Mouse (Mus musculus): Measurements from ENCODE around the gene Rbm18. TPM values are rescaled to one million over a fixed set of nuclear protein-coding genes. Genes with fewer than 3 reads are reported as not detected.
"Not testable (repeated sequence)": the region's sequence is repeated elsewhere in the genome, so short reads cannot be mapped to it uniquely, and the experiment has no call there.

Gene Rbm18
- total and polyA plus RNA-seq, 2 experiments from 2014 or later, result 53.4 to 60.5 TPM

DNA sequence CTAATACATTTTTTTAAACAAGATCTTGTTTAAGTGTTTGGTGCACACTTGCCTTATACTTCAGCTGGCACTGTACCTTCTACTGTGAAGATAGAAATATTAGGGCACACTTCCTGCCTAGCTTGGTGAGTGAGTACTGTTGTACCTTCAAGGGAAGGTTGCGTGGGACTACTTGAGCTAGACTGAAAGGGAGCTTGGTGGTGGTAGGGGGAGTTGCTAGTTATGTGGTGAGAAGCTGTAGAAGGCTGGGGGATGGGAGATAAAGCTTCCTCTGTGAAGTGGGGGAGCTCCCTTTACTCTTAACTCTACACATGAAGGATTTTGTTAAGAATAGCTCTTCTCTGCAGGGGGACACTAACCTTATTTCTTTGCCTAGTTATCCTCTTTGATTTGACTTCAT is 20.9 kb upstream of the Rbm18 start:
- WGBS, result 95% methylated on average over 1 of the region's 1 CpGs
- ATAC-seq (ENCODE audit: insufficient read depth, low read depth), result no peak
- H3K36me3 ChIP-seq (replicated peaks; ENCODE audit: control insufficient read depth, insufficient read depth, low read length), result peaks cover 48% of the 10 kb centered on the region

DNA sequence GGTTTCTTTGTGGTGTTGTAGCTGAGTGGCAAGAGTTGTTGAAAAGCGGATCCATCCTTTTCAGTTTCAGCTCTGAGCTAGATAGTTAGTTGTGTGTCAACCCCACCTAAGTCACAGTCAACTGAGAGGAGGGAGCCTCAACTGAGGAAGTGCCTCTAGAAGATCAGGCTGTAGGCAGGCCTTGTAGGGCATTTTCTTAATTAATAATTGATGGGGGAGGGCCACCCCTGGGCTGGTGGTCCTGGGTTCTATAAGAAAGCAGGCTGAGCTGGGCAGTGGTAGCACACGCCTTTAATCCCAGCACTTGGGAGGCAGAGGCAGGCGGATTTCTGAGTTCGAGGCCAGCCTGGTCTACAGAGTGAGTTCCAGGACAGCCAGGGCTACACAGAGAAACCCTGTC is 15.8 kb upstream of the Rbm18 start:
- not testable (repeated sequence) for H3K9me3 ChIP-seq (replicated peaks; ENCODE audit: control insufficient read depth, low read length); H3K27me3 ChIP-seq (ENCODE audit: control insufficient read depth, insufficient read depth, low read length); ATAC-seq (ENCODE audit: insufficient read depth, low read depth); H3K9ac ChIP-seq (replicated peaks; ENCODE audit: low read depth, low read length); H3K4me1 ChIP-seq (ENCODE audit: control insufficient read depth, insufficient read depth); H3K4me3 ChIP-seq (ENCODE audit: low read depth, low read length); H3K27ac ChIP-seq (ENCODE audit: low read depth); DNase-seq (ENCODE audit: low spot score); H3K4me2 ChIP-seq (ENCODE audit: low read depth, low read length)
- peaks cover 26% of the 10 kb centered on the region for H3K36me3 ChIP-seq (replicated peaks; ENCODE audit: control insufficient read depth, insufficient read depth, low read length)
- 95% methylated on average over 4 of the region's 4 CpGs for WGBS

More for the DNA sequence above, 20.9 kb upstream of the Rbm18 start:
- DNase-seq (ENCODE audit: low spot score), result no peak
- Histone ChIP-seq H3K4me1 (ENCODE audit: control insufficient read depth, insufficient read depth) (no peaks in the 10 kb centered on the region), H3K4me2 (ENCODE audit: low read depth, low read length) (no peak overlapping the region), H3K9me3 (replicated peaks; ENCODE audit: control insufficient read depth, low read length) (no peaks in the 10 kb centered on the region), H3K9ac (replicated peaks; ENCODE audit: low read depth, low read length) (no peak overlapping the region), H3K27ac (ENCODE audit: low read depth) (no peak overlapping the region), H3K4me3 (ENCODE audit: low read depth, low read length) (no peak overlapping the region), H3K27me3 (ENCODE audit: control insufficient read depth, insufficient read depth, low read length) (no peaks in the 10 kb centered on the region)
- TF ChIP-seq EP300 (IDR thresholded peaks at IDR 0.05; ENCODE audit: low read depth), result no peak
- TF ChIP-seq CTCF (IDR thresholded peaks at IDR 0.05; ENCODE audit: low read depth), result no peak

DNA sequence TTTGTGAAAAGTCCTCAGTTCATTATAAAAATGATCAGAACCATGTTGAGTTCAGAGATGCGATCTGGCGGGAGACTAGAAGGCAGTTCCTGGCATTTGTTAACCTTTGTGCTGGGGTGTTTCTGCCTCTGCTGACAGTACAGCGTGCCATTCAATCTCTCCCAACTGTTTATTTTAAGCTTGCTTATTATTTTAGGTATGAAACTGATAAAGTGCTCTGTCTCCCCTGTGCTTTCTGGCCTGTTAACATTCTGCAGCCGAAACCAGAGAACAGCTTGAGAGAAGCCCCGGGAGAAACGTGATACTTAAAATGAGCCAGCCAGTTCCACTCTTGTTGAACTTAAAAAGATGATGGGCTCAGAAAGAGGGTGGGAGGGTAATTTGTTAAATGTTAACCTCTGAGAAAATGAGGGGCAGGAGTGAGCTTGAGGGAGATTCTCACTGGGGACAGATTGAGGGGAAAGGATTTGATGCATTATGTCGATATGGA is 12.3 kb upstream of the Rbm18 start:
- Histone ChIP-seq H3K9ac (replicated peaks; ENCODE audit: low read depth, low read length) (no peak overlapping the region), H3K27ac (ENCODE audit: low read depth) (peak overlapping the region; percentile 82), H3K4me1 (ENCODE audit: control insufficient read depth, insufficient read depth) (0 out of 2 replicates have a peak, but pooled peaks cover 4% of the 10 kb centered on the region), H3K4me2 (ENCODE audit: low read depth, low read length) (peak overlapping the region; percentile 2), H3K27me3 (ENCODE audit: control insufficient read depth, insufficient read depth, low read length) (no peaks in the 10 kb centered on the region), H3K36me3 (replicated peaks; ENCODE audit: control insufficient read depth, insufficient read depth, low read length) (peaks cover 8% of the 10 kb centered on the region), H3K4me3 (ENCODE audit: low read depth, low read length) (no peak overlapping the region), H3K9me3 (replicated peaks; ENCODE audit: control insufficient read depth, low read length) (no peaks in the 10 kb centered on the region)
- peak; percentile 37 for DNase-seq (ENCODE audit: low spot score)
- WGBS, result 32% methylated on average over 7 of the region's 7 CpGs
- peak; percentile 81 for ATAC-seq (ENCODE audit: insufficient read depth, low read depth)
- TF ChIP-seq EP300 (IDR thresholded peaks at IDR 0.05; ENCODE audit: low read depth), result no peak
- TF ChIP-seq CTCF (IDR thresholded peaks at IDR 0.05; ENCODE audit: low read depth), result no peak

DNA sequence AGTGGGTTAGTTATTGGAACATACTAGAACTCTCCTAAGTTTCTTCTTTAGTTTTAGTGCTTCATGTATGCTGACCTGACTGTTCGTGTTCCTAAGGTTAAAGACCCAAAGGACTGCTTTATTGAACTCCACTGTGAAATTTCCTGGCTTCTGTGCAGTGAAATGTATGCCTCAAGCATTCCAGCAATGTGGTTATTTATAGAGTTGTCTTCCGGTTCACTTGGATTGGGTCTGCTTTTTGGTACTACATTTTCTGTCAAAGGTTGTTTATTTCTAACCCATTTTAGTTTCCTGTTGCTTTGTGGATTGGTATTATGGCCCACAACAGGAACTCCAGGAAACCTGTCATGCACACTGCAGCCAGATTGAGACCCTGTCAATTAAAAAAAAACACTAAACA is 2.5 kb upstream of the Rbm18 start:
- Histone ChIP-seq H3K4me3 (ENCODE audit: low read depth, low read length) (no peak overlapping the region), H3K4me1 (ENCODE audit: control insufficient read depth, insufficient read depth) (peaks cover 35% of the 10 kb centered on the region), H3K27me3 (ENCODE audit: control insufficient read depth, insufficient read depth, low read length) (no peaks in the 10 kb centered on the region), H3K4me2 (ENCODE audit: low read depth, low read length) (peak overlapping the region; percentile 19), H3K9ac (replicated peaks; ENCODE audit: low read depth, low read length) (no peak overlapping the region), H3K27ac (ENCODE audit: low read depth) (peak overlapping the region; percentile 87), H3K36me3 (replicated peaks; ENCODE audit: control insufficient read depth, insufficient read depth, low read length) (peaks cover 25% of the 10 kb centered on the region), H3K9me3 (replicated peaks; ENCODE audit: control insufficient read depth, low read length) (no peaks in the 10 kb centered on the region)
- WGBS, result 11% methylated on average over 2 of the region's 2 CpGs
- no peak for DNase-seq (ENCODE audit: low spot score)
- no peak for ATAC-seq (ENCODE audit: insufficient read depth, low read depth)
- TF ChIP-seq EP300 (IDR thresholded peaks at IDR 0.05; ENCODE audit: low read depth), result no peak
- no peak for TF ChIP-seq CTCF (IDR thresholded peaks at IDR 0.05; ENCODE audit: low read depth)

DNA sequence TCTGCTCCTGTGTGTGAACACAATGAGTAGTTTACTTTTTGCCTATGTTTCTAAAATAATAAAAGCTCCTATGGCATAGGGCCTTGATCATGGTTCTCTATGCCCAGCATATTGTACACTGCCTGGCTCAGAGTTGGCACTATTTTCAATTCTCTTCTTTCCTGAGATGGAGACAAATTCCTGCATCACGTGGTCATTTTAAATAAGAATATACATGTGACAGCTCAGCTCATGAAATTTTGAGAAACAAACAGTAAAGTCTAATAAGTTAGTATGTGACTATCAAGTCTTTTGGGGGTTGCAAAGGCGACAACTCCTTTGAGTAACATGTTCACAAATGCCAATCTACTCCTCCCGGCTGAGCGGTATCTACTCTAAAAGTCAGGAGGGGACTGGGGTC is 686 bp downstream of the Rbm18 start:
- WGBS, result 0% methylated on average over 4 of the region's 4 CpGs
- no peak for ATAC-seq (ENCODE audit: insufficient read depth, low read depth)

GRCm38 (mm10) chr2:36129051-36129450 is 7.5 kb downstream of the Rbm18 start:
- Histone ChIP-seq H3K4me1 (ENCODE audit: control insufficient read depth, insufficient read depth) (peaks cover 7% of the 10 kb centered on the region; the same call in 1 of the 2 replicates), H3K4me3 (ENCODE audit: low read depth, low read length) (no peak overlapping the region), H3K9ac (replicated peaks; ENCODE audit: low read depth, low read length) (no peak overlapping the region), H3K27me3 (ENCODE audit: control insufficient read depth, insufficient read depth, low read length) (no peaks in the 10 kb centered on the region), H3K4me2 (ENCODE audit: low read depth, low read length) (no peak overlapping the region), H3K36me3 (replicated peaks; ENCODE audit: control insufficient read depth, insufficient read depth, low read length) (peaks cover 69% of the 10 kb centered on the region), H3K27ac (ENCODE audit: low read depth) (peak overlapping the region; percentile 50; the same call in 1 of the 2 replicates), H3K9me3 (replicated peaks; ENCODE audit: control insufficient read depth, low read length) (no peaks in the 10 kb centered on the region)
- WGBS, result 71% methylated on average over 3 of the region's 3 CpGs
- DNase-seq (ENCODE audit: low spot score) (no peak), ATAC-seq (ENCODE audit: insufficient read depth, low read depth) (no peak)
- no peak for TF ChIP-seq CTCF (IDR thresholded peaks at IDR 0.05; ENCODE audit: low read depth)
- no peak for TF ChIP-seq EP300 (IDR thresholded peaks at IDR 0.05; ENCODE audit: low read depth)

More for the DNA sequence above, 686 bp downstream of the Rbm18 start:
- peak overlapping the region; percentile 66 for H3K4me3 ChIP-seq (ENCODE audit: low read depth, low read length)
- H3K27me3 ChIP-seq (ENCODE audit: control insufficient read depth, insufficient read depth, low read length), result no peaks in the 10 kb centered on the region
- H3K9ac ChIP-seq (replicated peaks; ENCODE audit: low read depth, low read length), result peak overlapping the region; percentile 61
- H3K36me3 ChIP-seq (replicated peaks; ENCODE audit: control insufficient read depth, insufficient read depth, low read length), result peaks cover 33% of the 10 kb centered on the region
- peaks cover 35% of the 10 kb centered on the region for H3K4me1 ChIP-seq (ENCODE audit: control insufficient read depth, insufficient read depth)
- no peak for DNase-seq (ENCODE audit: low spot score)
- TF ChIP-seq CTCF (IDR thresholded peaks at IDR 0.05; ENCODE audit: low read depth) (no peak), EP300 (IDR thresholded peaks at IDR 0.05; ENCODE audit: low read depth) (no peak)
- peak overlapping the region; percentile 77 for H3K4me2 ChIP-seq (ENCODE audit: low read depth, low read length)
- peak overlapping the region; percentile 87 for H3K27ac ChIP-seq (ENCODE audit: low read depth)
- no peaks in the 10 kb centered on the region for H3K9me3 ChIP-seq (replicated peaks; ENCODE audit: control insufficient read depth, low read length)

Measured in heart, postnatal 0 days (tissue).